Mouse (Mus musculus): ENCODE data around the gene Zfp277. TPM values are rescaled to one million over a fixed set of nuclear protein-coding genes. Genes with fewer than 3 reads are reported as not detected.

The Zfp277 gene
- polyA plus RNA-seq, 1 experiment: 6.1 TPM

- H3K4me3 ChIP-seq (replicated peaks; ENCODE audit: extremely low read depth, low read depth, low read length): no peak overlapping the region
- TF ChIP-seq CTCF (IDR thresholded peaks at IDR 0.05; ENCODE audit: insufficient read depth, low read length) (no peak), POLR2A (IDR thresholded peaks at IDR 0.05; ENCODE audit: borderline replicate concordance, extremely low read depth, low read depth, low read length) (no peak)
- DNase-seq: no peak
- H3K4me1 ChIP-seq (ENCODE audit: control insufficient read depth, insufficient read depth, low read length): no peaks in the 10 kb centered on the region
- 58% methylated on average over 8 of the region's 8 CpGs for WGBS
Observed at GRCm38 (mm10) chr12:40415312-40415925, 30.3 kb downstream of the Zfp277 start.

- H3K4me1 ChIP-seq (ENCODE audit: control insufficient read depth, insufficient read depth, low read length): no peaks in the 10 kb centered on the region
- WGBS: 81% methylated on average over 5 of the region's 5 CpGs
- H3K4me3 ChIP-seq (replicated peaks; ENCODE audit: extremely low read depth, low read depth, low read length): no peak overlapping the region
- DNase-seq: no peak
- no peak for TF ChIP-seq POLR2A (IDR thresholded peaks at IDR 0.05; ENCODE audit: borderline replicate concordance, extremely low read depth, low read depth, low read length)
- no peak for TF ChIP-seq CTCF (IDR thresholded peaks at IDR 0.05; ENCODE audit: insufficient read depth, low read length)
Observed at GRCm38 (mm10) chr12:40414682-40415311, 30.9 kb downstream of the Zfp277 start.

GRCm38 (mm10) chr12:40399812-40400211, 45.9 kb downstream of the Zfp277 start:
- TF ChIP-seq CTCF (IDR thresholded peaks at IDR 0.05; ENCODE audit: insufficient read depth, low read length): no peak
- TF ChIP-seq POLR2A (IDR thresholded peaks at IDR 0.05; ENCODE audit: borderline replicate concordance, extremely low read depth, low read depth, low read length): no peak
- no peaks in the 10 kb centered on the region for H3K4me1 ChIP-seq (ENCODE audit: control insufficient read depth, insufficient read depth, low read length)
- WGBS: 89% methylated on average over 10 of the region's 10 CpGs
- no peak for DNase-seq
- no peak overlapping the region for H3K4me3 ChIP-seq (replicated peaks; ENCODE audit: extremely low read depth, low read depth, low read length)

- no peak for DNase-seq
- TF ChIP-seq POLR2A (IDR thresholded peaks at IDR 0.05; ENCODE audit: borderline replicate concordance, extremely low read depth, low read depth, low read length): no peak
- TF ChIP-seq CTCF (IDR thresholded peaks at IDR 0.05; ENCODE audit: insufficient read depth, low read length): no peak
- 94% methylated on average over 2 of the region's 2 CpGs for WGBS
- Histone ChIP-seq H3K4me1 (ENCODE audit: control insufficient read depth, insufficient read depth, low read length) (no peaks in the 10 kb centered on the region), H3K4me3 (replicated peaks; ENCODE audit: extremely low read depth, low read depth, low read length) (no peak overlapping the region)
Observed at GRCm38 (mm10) chr12:40399386-40399785, 46.3 kb downstream of the Zfp277 start.

GRCm38 (mm10) chr12:40398916-40399315, 46.8 kb downstream of the Zfp277 start:
- TF ChIP-seq CTCF (IDR thresholded peaks at IDR 0.05; ENCODE audit: insufficient read depth, low read length) (no peak), POLR2A (IDR thresholded peaks at IDR 0.05; ENCODE audit: borderline replicate concordance, extremely low read depth, low read depth, low read length) (no peak)
- DNase-seq: no peak
- Histone ChIP-seq H3K4me3 (replicated peaks; ENCODE audit: extremely low read depth, low read depth, low read length) (no peak overlapping the region), H3K4me1 (ENCODE audit: control insufficient read depth, insufficient read depth, low read length) (no peaks in the 10 kb centered on the region)
- WGBS: 93% methylated on average over 2 of the region's 2 CpGs

- WGBS: 55% methylated on average over 3 of the region's 3 CpGs
Observed at GRCm38 (mm10) chr12:40392869-40393268, 52.8 kb downstream of the Zfp277 start.

GRCm38 (mm10) chr12:40391262-40391661, 54.4 kb downstream of the Zfp277 start:
- H3K4me1 ChIP-seq (ENCODE audit: control insufficient read depth, insufficient read depth, low read length): no peaks in the 10 kb centered on the region
- no peak for DNase-seq
- no peak overlapping the region for H3K4me3 ChIP-seq (replicated peaks; ENCODE audit: extremely low read depth, low read depth, low read length)
- TF ChIP-seq CTCF (IDR thresholded peaks at IDR 0.05; ENCODE audit: insufficient read depth, low read length) (no peak), POLR2A (IDR thresholded peaks at IDR 0.05; ENCODE audit: borderline replicate concordance, extremely low read depth, low read depth, low read length) (no peak)
- 95% methylated on average over 1 of the region's 1 CpGs for WGBS

More at GRCm38 (mm10) chr12:40392869-40393268, 52.8 kb downstream of the Zfp277 start:
- Histone ChIP-seq H3K4me3 (replicated peaks; ENCODE audit: extremely low read depth, low read depth, low read length) (no peak overlapping the region), H3K4me1 (ENCODE audit: control insufficient read depth, insufficient read depth, low read length) (no peaks in the 10 kb centered on the region)
- DNase-seq: no peak
- no peak for TF ChIP-seq POLR2A (IDR thresholded peaks at IDR 0.05; ENCODE audit: borderline replicate concordance, extremely low read depth, low read depth, low read length)
- no peak for TF ChIP-seq CTCF (IDR thresholded peaks at IDR 0.05; ENCODE audit: insufficient read depth, low read length)

- H3K4me1 ChIP-seq (ENCODE audit: control insufficient read depth, insufficient read depth, low read length): peaks cover 3% of the 10 kb centered on the region; the same call in 1 of the 2 replicates
- WGBS: 63% methylated on average over 5 of the region's 5 CpGs
- no peak for DNase-seq
- H3K4me3 ChIP-seq (replicated peaks; ENCODE audit: extremely low read depth, low read depth, low read length): no peak overlapping the region
- TF ChIP-seq CTCF (IDR thresholded peaks at IDR 0.05; ENCODE audit: insufficient read depth, low read length) (no peak), POLR2A (IDR thresholded peaks at IDR 0.05; ENCODE audit: borderline replicate concordance, extremely low read depth, low read depth, low read length) (no peak)
Observed at GRCm38 (mm10) chr12:40387786-40388185, 57.9 kb downstream of the Zfp277 start.

- 92% methylated on average over 4 of the region's 4 CpGs for WGBS
- no peak overlapping the region for H3K4me3 ChIP-seq (replicated peaks; ENCODE audit: extremely low read depth, low read depth, low read length)
- no peak for DNase-seq
- TF ChIP-seq CTCF (IDR thresholded peaks at IDR 0.05; ENCODE audit: insufficient read depth, low read length) (no peak), POLR2A (IDR thresholded peaks at IDR 0.05; ENCODE audit: borderline replicate concordance, extremely low read depth, low read depth, low read length) (no peak)
- peaks cover 7% of the 10 kb centered on the region for H3K4me1 ChIP-seq (ENCODE audit: control insufficient read depth, insufficient read depth, low read length)
Observed at GRCm38 (mm10) chr12:40385301-40385700, 60.4 kb downstream of the Zfp277 start.

GRCm38 (mm10) chr12:40383718-40384117, 62.0 kb downstream of the Zfp277 start:
- no peak for DNase-seq
- WGBS: 63% methylated on average over 6 of the region's 6 CpGs
- no peak overlapping the region for H3K4me3 ChIP-seq (replicated peaks; ENCODE audit: extremely low read depth, low read depth, low read length)
- H3K4me1 ChIP-seq (ENCODE audit: control insufficient read depth, insufficient read depth, low read length): peaks cover 7% of the 10 kb centered on the region
- no peak for TF ChIP-seq POLR2A (IDR thresholded peaks at IDR 0.05; ENCODE audit: borderline replicate concordance, extremely low read depth, low read depth, low read length)
- TF ChIP-seq CTCF (IDR thresholded peaks at IDR 0.05; ENCODE audit: insufficient read depth, low read length): no peak

All from lung, adult 2 months (tissue).